Mouse (Mus musculus) CH12.LX (cell line): ENCODE data around the gene Rptor. TPM values are rescaled to one million over a fixed set of nuclear protein-coding genes. Genes with fewer than 3 reads are reported as not detected.

Source experiments
- DNase-seq: peaks from one replicate; pipeline ENCODE4 v3.0.0-alpha.2; 2013; ENCODE audit errors: extremely low read depth
- H3K27ac ChIP-seq: 2 replicates; pipeline ENCODE4 v1.5.1; 2012; ENCODE audit warnings: low read depth, mild to moderate bottlenecking, control low read depth, moderate library complexity; ENCODE audit not compliant: insufficient read depth
- H3K27me3 ChIP-seq: replicated peaks from 2 replicates; pipeline ENCODE3; 2012; ENCODE audit warnings: inconsistent platforms
- H3K36me3 ChIP-seq, 2 experiments: replicated peaks in 1 of 2; 2 replicates each; pipeline versions ENCODE3 to v1.6.1; 2012; ENCODE audit warnings: inconsistent platforms in 1 of 2, low read length in 1 of 2, mild to moderate bottlenecking in 1 of 2, mixed read lengths in 1 of 2, moderate library complexity in 1 of 2; ENCODE audit not compliant: control insufficient read depth in 1 of 2, insufficient read depth in 1 of 2
- H3K4me1 ChIP-seq, 2 experiments: 2 replicates each; pipeline ENCODE4 v1.6.1; 2012; ENCODE audit warnings: inconsistent platforms in 1 of 2, moderate library complexity in 1 of 2; ENCODE audit not compliant: insufficient read depth in 2 of 2, control insufficient read depth in 1 of 2
- H3K4me2 ChIP-seq: 2 replicates; pipeline ENCODE4 v1.6.1; 2012; ENCODE audit warnings: low read depth, mild to moderate bottlenecking, control low read depth; ENCODE audit not compliant: poor library complexity, insufficient read depth, severe bottlenecking
- H3K4me3 ChIP-seq, 3 experiments: fragments of 150-350 bp in 1 of 3; sonication (generic) in 1 of 3; replicated peaks in 1 of 3; 2 replicates each; pipeline versions ENCODE3 to v1.5.1; 2011 to 2012; ENCODE audit warnings: low read depth in 2 of 3, low read length in 2 of 3, mild to moderate bottlenecking in 2 of 3, moderate library complexity in 2 of 3, control low read depth in 1 of 3, improper control_type of control experiment in 1 of 3, inconsistent platforms in 1 of 3, mixed read lengths in 1 of 3; ENCODE audit not compliant: poor library complexity in 1 of 3
- H3K79me2 ChIP-seq: replicated peaks from 2 replicates; pipeline ENCODE4 v1.6.1; 2012; ENCODE audit warnings: mild to moderate bottlenecking, moderate library complexity; ENCODE audit not compliant: control insufficient read depth, poor library complexity, insufficient read depth, severe bottlenecking; ENCODE audit errors: extremely low read depth
- H3K9ac ChIP-seq: 2 replicates; pipeline ENCODE4 v1.6.1; 2012; ENCODE audit warnings: low read depth, mild to moderate bottlenecking, control low read depth, moderate library complexity; ENCODE audit not compliant: insufficient read depth
- H3K9me3 ChIP-seq: replicated peaks from 2 replicates; pipeline ENCODE3; 2012; ENCODE audit warnings: low read length, inconsistent platforms, mixed read lengths
- BHLHE40 ChIP-seq: IDR thresholded peaks from 2 replicates; pipeline ENCODE4 v1.6.1; 2011; ENCODE audit warnings: mild to moderate bottlenecking, low read depth, low read length, improper control_type of control experiment
- CHD2 ChIP-seq: IDR thresholded peaks from 2 replicates; pipeline ENCODE4 v1.6.1; 2011; ENCODE audit warnings: low read length, improper control_type of control experiment
- CTCF ChIP-seq, 2 experiments: IDR thresholded peaks in 1 of 2; conservative IDR thresholded peaks in 1 of 2; 2 replicates each; pipeline ENCODE4 v1.5.1; 2011 to 2012; ENCODE audit warnings: low read depth in 2 of 2, low read length in 2 of 2, improper control_type of control experiment in 1 of 2, inconsistent platforms in 1 of 2, mild to moderate bottlenecking in 1 of 2, moderate library complexity in 1 of 2
- E2F4 ChIP-seq: IDR thresholded peaks from 2 replicates; pipeline ENCODE4 v1.6.1; 2011; ENCODE audit warnings: low read depth, low read length, improper control_type of control experiment; ENCODE audit not compliant: insufficient replicate concordance
- HCFC1 ChIP-seq: IDR thresholded peaks from 2 replicates; pipeline ENCODE4 v1.6.1; 2012; ENCODE audit warnings: low read depth, mild to moderate bottlenecking, inconsistent platforms, low read length, improper control_type of control experiment
- JUN ChIP-seq: IDR thresholded peaks from 2 replicates; pipeline ENCODE4 v1.6.1; 2011; ENCODE audit warnings: low read depth, mild to moderate bottlenecking, low read length, improper control_type of control experiment, moderate library complexity; ENCODE audit not compliant: insufficient read depth
- JUND ChIP-seq: conservative IDR thresholded peaks from 2 replicates; pipeline ENCODE4 v1.6.1; 2011; ENCODE audit warnings: low read depth, low read length, improper control_type of control experiment
- KAT2A ChIP-seq: IDR thresholded peaks from 2 replicates; pipeline ENCODE4 v1.6.1; 2012; ENCODE audit warnings: low read length, improper control_type of control experiment, inconsistent platforms; ENCODE audit not compliant: insufficient replicate concordance
- MAFK ChIP-seq: IDR thresholded peaks from 2 replicates; pipeline ENCODE4 v1.6.1; 2011; ENCODE audit warnings: low read length, improper control_type of control experiment; ENCODE audit not compliant: insufficient replicate concordance
- MAX ChIP-seq: IDR thresholded peaks from 2 replicates; pipeline ENCODE4 v1.6.1; 2011; ENCODE audit warnings: low read length, improper control_type of control experiment
- MAZ ChIP-seq: IDR thresholded peaks from 2 replicates; pipeline ENCODE4 v1.6.1; 2012; ENCODE audit warnings: low read depth, mild to moderate bottlenecking, inconsistent platforms, low read length, improper control_type of control experiment, moderate library complexity
- MEF2A ChIP-seq: IDR thresholded peaks from 2 replicates; pipeline ENCODE4 v1.6.1; 2014; ENCODE audit warnings: low read depth, mild to moderate bottlenecking, inconsistent platforms, low read length, improper control_type of control experiment, borderline replicate concordance
- NELFE ChIP-seq: IDR thresholded peaks from 2 replicates; pipeline ENCODE4 v1.6.1; 2011; ENCODE audit warnings: low read depth, low read length, improper control_type of control experiment
- NRF1 ChIP-seq: IDR thresholded peaks from 2 replicates; pipeline ENCODE4 v1.6.1; 2014; ENCODE audit warnings: low read depth, mild to moderate bottlenecking, inconsistent platforms, low read length, improper control_type of control experiment, moderate library complexity
- POLR2A ChIP-seq: IDR thresholded peaks from 2 replicates; pipeline ENCODE4 v1.6.1; 2011; ENCODE audit warnings: low read depth, mild to moderate bottlenecking, improper control_type of control experiment, low read length
- POLR2AphosphoS2 ChIP-seq: IDR thresholded peaks from 2 replicates; pipeline ENCODE4 v1.6.1; 2011; ENCODE audit warnings: low read depth, low read length, improper control_type of control experiment
- RAD21 ChIP-seq: IDR thresholded peaks from 2 replicates; pipeline ENCODE4 v1.6.1; 2011; ENCODE audit warnings: low read depth, mild to moderate bottlenecking, low read length, improper control_type of control experiment, moderate library complexity
- RCOR1 ChIP-seq: conservative IDR thresholded peaks from 2 replicates; pipeline ENCODE4 v1.6.1; 2012; ENCODE audit warnings: low read depth, mild to moderate bottlenecking, inconsistent platforms, low read length, improper control_type of control experiment
- SMC3 ChIP-seq: IDR thresholded peaks from 2 replicates; pipeline ENCODE4 v1.6.1; 2011; ENCODE audit warnings: low read depth, low read length, improper control_type of control experiment
- ZC3H11A ChIP-seq: IDR thresholded peaks from 2 replicates; pipeline ENCODE4 v1.6.1; 2012; ENCODE audit warnings: low read depth, mild to moderate bottlenecking, inconsistent platforms, low read length, improper control_type of control experiment
- ZKSCAN1 ChIP-seq: IDR thresholded peaks from 2 replicates; pipeline ENCODE4 v1.6.1; 2012; ENCODE audit warnings: low read depth, inconsistent platforms, low read length, improper control_type of control experiment, borderline replicate concordance
- ZNF384 ChIP-seq: IDR thresholded peaks from 2 replicates; pipeline ENCODE4 v1.6.1; 2012; ENCODE audit warnings: low read depth, low read length, improper control_type of control experiment, inconsistent platforms
- dilution Hi-C: fragments of 300-500 bp; cut with MboI; formaldehyde crosslinking; loops from 2 replicates; pipeline ENCODE4 v1.14.3; 2020; ENCODE audit warnings: low sequenced_read_pairs; ENCODE audit not compliant: extremely low pct_unique_long_range_greater_than_20kb, extremely low pct_ligation_motif_present
- in situ Hi-C: fragments of 300-500 bp; cut with MboI; formaldehyde crosslinking; loops from 3 replicates; pipeline ENCODE4 v1.14.3; 2019; ENCODE audit warnings: low sequenced_read_pairs, low pct_ligation_motif_present, low pct_unique_long_range_greater_than_20kb, mixed read lengths
- polyA plus RNA-seq: library from polyadenylated mRNA; unstranded; fragments of >175 nt; gene quantifications from 2 replicates; pipeline ENCODE4 v1.2.1, GENCODE M21; 2012; ENCODE audit warnings: low read depth; ENCODE audit not compliant: insufficient read length
- total RNA-seq, 2 experiments: library from RNA; depleted of rRNA; stranded (reverse); fragments of 300-350 nt in 1 of 2; fragments of >200 nt in 1 of 2; gene quantifications; 2 replicates each; pipeline ENCODE4 v1.2.3; 2012 to 2014

Gene Rptor
- total and polyA plus RNA-seq, 3 experiments = 10.3 to 33.1 (median 26.7) TPM

- Histone ChIP-seq H3K79me2 (no peaks in the 10 kb centered on the region), H3K4me2 (no peak overlapping the region), H3K9ac (no peak overlapping the region), H3K36me3 (peaks cover 32 to 81% of the 10 kb centered on the region in 2 experiments), H3K4me1 (no peaks in the 10 kb centered on the region), H3K27me3 (no peaks in the 10 kb centered on the region), H3K9me3 (peaks cover 5% of the 10 kb centered on the region), H3K27ac (no peak overlapping the region), H3K4me3 (no peak overlapping the region)
- in situ Hi-C loops = no loop called here
- TF ChIP-seq BHLHE40 (no peak), HCFC1 (no peak), JUN (no peak), POLR2AphosphoS2 (no peak), POLR2A (no peak), KAT2A (no peak), MAFK (no peak), MAZ (no peak), E2F4 (no peak), MEF2A (no peak), JUND (no peak), NELFE (no peak)
- DNase-seq = no peak
- dilution Hi-C loops = no loop called here
These were observed 156.1 kb downstream of the Rptor start for GRCm38 (mm10) chr11:119758705-119759327.

- DNase-seq = no peak
- dilution Hi-C loops = no loop called here
- TF ChIP-seq JUND (no peak), MAX (no peak), CHD2 (no peak), MEF2A (no peak), ZNF384 (no peak), NRF1 (no peak), KAT2A (no peak), JUN (no peak), ZC3H11A (no peak), HCFC1 (no peak), RCOR1 (no peak), E2F4 (no peak), RAD21 (no peak), ZKSCAN1 (no peak), CTCF (conservative IDR thresholded peaks at IDR 0.05 in 1 of 2, IDR thresholded peaks at IDR 0.05 in 1 of 2; ENCODE audit: low read depth in 2 of 2, low read length in 2 of 2) (no peak), SMC3 (no peak)
- Histone ChIP-seq H3K4me1 (no peaks in the 10 kb centered on the region; a peak in 1 of 4 replicates), H3K9me3 (peaks cover 5% of the 10 kb centered on the region), H3K27me3 (no peaks in the 10 kb centered on the region), H3K27ac (no peak overlapping the region), H3K79me2 (no peaks in the 10 kb centered on the region), H3K4me2 (no peak overlapping the region), H3K4me3 (no peak overlapping the region), H3K9ac (no peak overlapping the region), H3K36me3 (peaks cover 12 to 90% of the 10 kb centered on the region in 2 experiments)
- in situ Hi-C loops = no loop called here
These were observed 160.2 kb downstream of the Rptor start for GRCm38 (mm10) chr11:119762911-119763310.
